Mouse (Mus musculus) stomach, embryonic 16.5 days (tissue): ENCODE results near the gene Vhl. TPM values are rescaled to one million over a fixed set of nuclear protein-coding genes. Genes with fewer than 3 reads are reported as not detected.

Source experiments
- ATAC-seq: fragments of 200-750 bp; cut with Nextera tagmentation; 2 replicates; pipeline ENCODE4 v1.8.0; 2017; ENCODE audit warnings: moderate number of reproducible peaks, moderate TSS enrichment; ENCODE audit not compliant: insufficient read depth, low FRiP score
- H3K27ac ChIP-seq: fragments of 300-500 bp; sonication (generic); 2 replicates; pipeline ENCODE4 v1.5.1; 2014; ENCODE audit warnings: low read length
- H3K27me3 ChIP-seq: fragments of 300-500 bp; sonication (generic); 2 replicates; pipeline ENCODE4 v1.6.1; 2014; ENCODE audit warnings: low read length, control low read depth, mixed read lengths; ENCODE audit not compliant: control insufficient read depth, insufficient read depth
- H3K36me3 ChIP-seq: fragments of 300-500 bp; sonication (generic); 2 replicates; pipeline ENCODE4 v1.6.1; 2014; ENCODE audit warnings: low read length; ENCODE audit not compliant: control insufficient read depth, insufficient read depth
- H3K4me1 ChIP-seq: fragments of 300-500 bp; sonication (generic); 2 replicates; pipeline ENCODE4 v1.6.1; 2014; ENCODE audit warnings: low read length, control low read depth, mixed read lengths; ENCODE audit not compliant: control insufficient read depth, insufficient read depth
- H3K4me2 ChIP-seq: fragments of 300-500 bp; sonication (generic); 2 replicates; pipeline ENCODE4 v1.6.1; 2014; ENCODE audit warnings: low read depth, low read length, mixed read lengths
- H3K4me3 ChIP-seq: fragments of 300-500 bp; sonication (generic); replicated peaks from 2 replicates; pipeline ENCODE4 v1.5.1; 2014; ENCODE audit warnings: mild to moderate bottlenecking, low read length
- H3K9ac ChIP-seq: fragments of 300-500 bp; sonication (generic); 2 replicates; pipeline ENCODE4 v1.6.1; 2014; ENCODE audit warnings: low read length
- H3K9me3 ChIP-seq: fragments of 300-500 bp; sonication (generic); replicated peaks from 2 replicates; pipeline ENCODE4 v1.6.1; 2016; ENCODE audit warnings: low read length, control low read depth; ENCODE audit not compliant: control insufficient read depth
- WGBS: fragments of 180-500 bp; shearing (Covaris S2); extraction: QIAGEN DNeasy Blood & Tissue Kit; methylation state at CpG from one replicate; pipeline ENCODE4 v1.1.7; 2014; 5-methylcytosine and 5-hydroxymethylcytosine counted together
- polyA plus RNA-seq: library from polyadenylated mRNA; unstranded; fragments of >200 nt; fragmentation: Nextera tagmentation; extraction: Ambion mirVana; gene quantifications from 2 replicates; pipeline ENCODE4 v1.2.1, GENCODE M21; 2015

Gene Vhl
- polyA plus RNA-seq, 1 experiment from 2014 or later, result 35.9 TPM

- Histone ChIP-seq H3K9me3 (no peaks in the 10 kb centered on the region), H3K4me3 (no peak overlapping the region), H3K4me1 (no peaks in the 10 kb centered on the region), H3K36me3 (no peaks in the 10 kb centered on the region), H3K9ac (no peak overlapping the region), H3K27me3 (no peaks in the 10 kb centered on the region), H3K4me2 (no peak overlapping the region), H3K27ac (no peak overlapping the region)
- WGBS, result 70% methylated on average over 8 of the region's 8 CpGs
- ATAC-seq, result no peak
Measured at GRCm38 (mm10) chr6:113642605-113643004, 18.8 kb downstream of the Vhl start.

DNA sequence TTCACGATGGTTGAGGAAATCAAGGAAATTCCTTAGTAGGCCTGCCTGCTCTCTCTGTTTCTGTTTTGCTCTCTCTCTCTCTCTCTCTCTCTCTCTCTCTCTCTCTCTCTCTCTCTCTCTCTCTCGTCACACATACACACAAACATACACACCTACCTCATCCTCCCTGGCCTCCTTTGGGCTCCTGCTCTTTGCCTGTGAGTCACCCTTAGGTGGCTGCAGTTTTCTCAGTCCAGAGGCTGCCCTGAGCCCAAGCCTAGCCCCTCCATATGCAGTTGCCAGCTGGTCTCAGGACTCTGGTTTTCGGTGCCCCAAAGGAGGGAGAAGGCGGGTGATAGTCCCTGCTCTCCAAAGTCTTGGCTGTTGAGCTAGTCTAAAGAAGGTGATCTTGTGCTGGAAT, 19.3 kb downstream of the Vhl start:
- no peak for ATAC-seq
- H3K36me3 ChIP-seq, result no peaks in the 10 kb centered on the region
- no peaks in the 10 kb centered on the region for H3K9me3 ChIP-seq
- no peaks in the 10 kb centered on the region for H3K4me1 ChIP-seq
- no peaks in the 10 kb centered on the region for H3K27me3 ChIP-seq
- H3K4me2 ChIP-seq, result no peak overlapping the region
- H3K9ac ChIP-seq, result no peak overlapping the region
- H3K27ac ChIP-seq, result peak overlapping the region; percentile 5; the same call in 1 of the 2 replicates
- 68% methylated on average over 4 of the region's 4 CpGs for WGBS
- H3K4me3 ChIP-seq, result no peak overlapping the region

DNA sequence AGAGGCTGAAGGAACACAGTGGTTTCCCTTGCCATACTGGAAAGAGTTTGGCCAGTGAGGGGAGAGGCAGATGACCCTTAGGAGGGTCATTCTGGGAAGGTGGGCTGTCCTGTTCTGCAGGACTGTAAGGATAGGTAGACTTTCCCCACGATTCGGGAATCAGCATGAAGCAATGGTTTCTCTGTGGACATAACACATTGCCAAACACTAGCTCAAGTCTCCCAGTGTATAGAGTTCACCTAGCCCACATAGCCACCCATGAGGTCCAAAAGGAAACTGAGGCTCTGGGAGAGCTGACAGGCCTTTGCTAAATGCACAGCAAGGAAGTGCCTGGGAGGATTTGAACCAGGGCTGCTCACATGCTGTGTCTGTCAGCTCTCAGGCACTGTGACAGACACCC, 20.2 kb downstream of the Vhl start:
- Histone ChIP-seq H3K36me3 (no peaks in the 10 kb centered on the region), H3K4me2 (no peak overlapping the region), H3K4me3 (no peak overlapping the region), H3K9ac (no peak overlapping the region), H3K27ac (no peak overlapping the region; the same call in 1 of the 2 replicates), H3K4me1 (no peaks in the 10 kb centered on the region), H3K27me3 (no peaks in the 10 kb centered on the region), H3K9me3 (no peaks in the 10 kb centered on the region)
- no peak for ATAC-seq
- 84% methylated on average over 2 of the region's 2 CpGs for WGBS

- Histone ChIP-seq H3K27me3 (no peaks in the 10 kb centered on the region), H3K4me1 (no peaks in the 10 kb centered on the region), H3K9me3 (no peaks in the 10 kb centered on the region), H3K4me3 (no peak overlapping the region), H3K27ac (peak overlapping the region; percentile 60), H3K9ac (no peak overlapping the region), H3K36me3 (no peaks in the 10 kb centered on the region), H3K4me2 (no peak overlapping the region)
- no peak for ATAC-seq
- 69% methylated on average over 8 of the region's 8 CpGs for WGBS
Measured at GRCm38 (mm10) chr6:113644808-113645207, 21.0 kb downstream of the Vhl start.

- no peak for ATAC-seq
- no peak overlapping the region for H3K4me2 ChIP-seq
- no peaks in the 10 kb centered on the region for H3K4me1 ChIP-seq
- H3K9ac ChIP-seq, result no peak overlapping the region
- no peaks in the 10 kb centered on the region for H3K9me3 ChIP-seq
- H3K27me3 ChIP-seq, result no peaks in the 10 kb centered on the region
- no peak overlapping the region for H3K4me3 ChIP-seq
- 80% methylated on average over 7 of the region's 7 CpGs for WGBS
- H3K27ac ChIP-seq, result peak overlapping the region; percentile 43
- H3K36me3 ChIP-seq, result no peaks in the 10 kb centered on the region
Measured at GRCm38 (mm10) chr6:113649346-113650196, 25.8 kb downstream of the Vhl start.

DNA sequence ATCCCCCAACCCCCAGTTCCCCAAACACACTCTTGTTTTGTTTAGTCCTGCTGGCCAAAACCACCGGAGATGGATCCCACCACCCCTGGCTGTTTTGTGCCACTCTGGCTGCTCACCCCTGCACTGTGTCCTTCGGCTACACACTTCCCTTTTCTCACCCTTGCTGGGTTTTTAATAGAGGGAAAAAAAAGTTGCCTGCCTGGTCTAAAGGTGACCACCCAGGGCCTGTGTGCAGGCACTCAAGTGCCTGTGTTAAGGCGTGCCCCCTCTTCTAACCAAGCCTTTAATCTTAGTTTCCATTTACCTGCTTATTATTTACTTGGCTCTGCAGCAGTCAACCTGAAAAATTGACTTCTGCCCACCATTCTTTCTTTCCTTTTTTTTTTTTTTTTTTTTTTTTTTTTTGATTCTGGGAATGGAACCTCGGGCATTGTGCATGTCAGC, 26.5 kb downstream of the Vhl start:
- Histone ChIP-seq H3K36me3 (no peaks in the 10 kb centered on the region), H3K4me2 (no peak overlapping the region), H3K9ac (no peak overlapping the region), H3K4me1 (no peaks in the 10 kb centered on the region), H3K9me3 (no peaks in the 10 kb centered on the region), H3K27me3 (no peaks in the 10 kb centered on the region), H3K4me3 (no peak overlapping the region), H3K27ac (peak overlapping the region; percentile 43)
- 47% methylated on average over 4 of the region's 4 CpGs for WGBS
- no peak for ATAC-seq

GRCm38 (mm10) chr6:113651626-113652025, 27.9 kb downstream of the Vhl start:
- Histone ChIP-seq H3K27ac (no peak overlapping the region), H3K4me3 (no peak overlapping the region), H3K27me3 (no peaks in the 10 kb centered on the region), H3K36me3 (no peaks in the 10 kb centered on the region), H3K9me3 (no peaks in the 10 kb centered on the region), H3K4me2 (no peak overlapping the region), H3K4me1 (no peaks in the 10 kb centered on the region), H3K9ac (no peak overlapping the region)
- 49% methylated on average over 3 of the region's 3 CpGs for WGBS
- no peak for ATAC-seq

GRCm38 (mm10) chr6:113653551-113653950, 29.8 kb downstream of the Vhl start:
- 83% methylated on average over 7 of the region's 7 CpGs for whole genome bisulfite sequencing
- ATAC-seq, result no peak

GRCm38 (mm10) chr6:113654102-113654501, 30.3 kb downstream of the Vhl start:
- WGBS, result 78% methylated on average over 8 of the region's 8 CpGs
- Histone ChIP-seq H3K4me2 (no peak overlapping the region), H3K36me3 (no peaks in the 10 kb centered on the region), H3K4me3 (no peak overlapping the region), H3K9me3 (no peaks in the 10 kb centered on the region), H3K27ac (no peak overlapping the region), H3K27me3 (no peaks in the 10 kb centered on the region), H3K4me1 (peaks cover under 1% of the 10 kb centered on the region; the same call in 1 of the 2 replicates), H3K9ac (no peak overlapping the region)
- no peak for ATAC-seq

More at GRCm38 (mm10) chr6:113653551-113653950, 29.8 kb downstream of the Vhl start:
- Histone ChIP-seq H3K27me3 (no peaks in the 10 kb centered on the region), H3K4me1 (no peaks in the 10 kb centered on the region), H3K36me3 (no peaks in the 10 kb centered on the region), H3K4me2 (no peak overlapping the region), H3K27ac (no peak overlapping the region), H3K4me3 (no peak overlapping the region), H3K9me3 (no peaks in the 10 kb centered on the region), H3K9ac (no peak overlapping the region)
